ENCODE assay signal across 14 mouse cellular contexts in genomic region chr6:43434365-43434764, GRCm38 (mm10).
"Had no signal": no experiment of that assay in that cellular context is flagged by ENCODE, and none has a peak within 500 bp of the region (broad histone marks: within the 10 kb centered on the region; RNA-seq: fewer than 3 reads in every experiment).

No protein-coding gene starts in this region.

- H3K36me3 ChIP-seq: lung, embryonic 15.5 days; midbrain, embryonic 13.5 days; midbrain, embryonic 15.5 days; neural tube, embryonic 12.5 days; stomach, embryonic 15.5 days had no signal

- H3K9me3 ChIP-seq: lung, embryonic 15.5 days; midbrain, embryonic 13.5 days; midbrain, embryonic 15.5 days; neural tube, embryonic 12.5 days; stomach, embryonic 15.5 days had no signal

- H3K4me1 ChIP-seq: lung, embryonic 15.5 days; midbrain, embryonic 13.5 days; midbrain, embryonic 15.5 days; neural tube, embryonic 12.5 days; stomach, embryonic 15.5 days had no signal

- DNase-seq: lung, adult 2 months; lung, postnatal 10 days; lung, postnatal 4 days; right cerebral cortex, postnatal 14 days; thymus, adult 2 months; thymus, postnatal 25 days; thymus, postnatal 4 days had no signal

- ATAC-seq: midbrain, embryonic 13.5 days; midbrain, embryonic 15.5 days had no signal

- H3K27ac ChIP-seq: lung, embryonic 15.5 days; midbrain, embryonic 13.5 days; midbrain, embryonic 15.5 days; neural tube, embryonic 12.5 days; stomach, embryonic 15.5 days; stomach, postnatal 0 days had no signal

- H3K27me3 ChIP-seq: lung, embryonic 15.5 days; midbrain, embryonic 13.5 days; midbrain, embryonic 15.5 days; neural tube, embryonic 12.5 days; stomach, embryonic 15.5 days had no signal

- H3K9ac ChIP-seq: lung, embryonic 15.5 days; midbrain, embryonic 13.5 days; midbrain, embryonic 15.5 days; neural tube, embryonic 12.5 days; stomach, embryonic 15.5 days had no signal

- H3K4me2 ChIP-seq: lung, embryonic 15.5 days; midbrain, embryonic 11.5 days; midbrain, embryonic 13.5 days; midbrain, embryonic 15.5 days; neural tube, embryonic 12.5 days; stomach, embryonic 15.5 days had no signal

- H3K4me3 ChIP-seq: lung, embryonic 15.5 days; midbrain, embryonic 13.5 days; midbrain, embryonic 15.5 days; neural tube, embryonic 12.5 days; stomach, embryonic 15.5 days had no signal
